In the genomic region with DNA sequence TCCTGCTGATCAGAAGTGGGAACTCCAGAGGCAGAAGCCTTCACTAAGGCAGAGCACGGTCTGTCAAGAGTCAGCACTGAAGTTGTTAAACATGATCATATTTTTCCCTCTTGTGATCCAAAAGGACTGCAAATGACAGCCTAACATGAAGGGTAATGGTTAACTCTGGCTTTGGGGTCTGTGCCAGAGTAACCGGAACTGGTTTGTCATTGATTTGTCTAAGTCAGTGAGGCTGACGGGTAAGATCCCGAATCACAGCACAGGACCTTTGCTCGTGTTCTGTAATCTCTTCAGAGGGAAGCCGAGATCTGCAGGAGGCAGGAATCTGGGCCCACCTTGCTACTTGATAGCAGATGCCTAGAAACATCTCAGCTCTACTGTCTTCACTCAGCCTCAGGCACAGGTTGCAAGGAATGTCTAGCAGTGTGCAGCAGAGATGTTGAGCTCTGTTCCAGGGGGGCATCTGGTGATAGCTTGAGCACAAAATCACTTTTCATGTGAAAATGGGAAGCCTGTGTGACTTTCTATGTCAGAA, we compare ENCODE assay signal across 11 mouse cellular contexts. TPM values are rescaled to one million over a fixed set of nuclear protein-coding genes. Genes with fewer than 3 reads are reported as not detected.
DNase-seq lines count a peak whose midpoint lies in the region; ATAC-seq and TF ChIP-seq lines count a peak whose summit lies in the region.
"Had no signal": no experiment of that assay in that cellular context is flagged by ENCODE, and none has a peak within 500 bp of the region (broad histone marks: within the 10 kb centered on the region; RNA-seq: fewer than 3 reads in every experiment).

No protein-coding gene starts in this region.

- peak; percentile 87 for DNase-seq in kidney, adult 11 months
- no peak for DNase-seq in ES-E14 (ENCODE audit: low read depth, low spot score)
- peak; percentile 79 for DNase-seq in kidney, adult 18-20 months
- no peak for DNase-seq in T-cell, adult 2 months (ENCODE audit: low spot score)
- DNase-seq in frontal cortex, adult 2 months (ENCODE audit: extremely low spot score in 1 of 2, low spot score in 1 of 2): no peak
- DNase-seq in layer of hippocampus, adult 8-10 months (ENCODE audit: low spot score in 2 of 2): no peak
- DNase-seq: cerebellum, adult 8-10 months; forebrain, postnatal 0 days had no signal

- no peaks in the 10 kb centered on the region for H3K27me3 ChIP-seq in kidney, embryonic 14.5 days (ENCODE audit: control insufficient read depth, insufficient read depth, low read length)
- H3K27me3 ChIP-seq in liver, embryonic 12.5 days (replicated peaks): no peaks in the 10 kb centered on the region

- H3K36me3 ChIP-seq in kidney, embryonic 14.5 days (ENCODE audit: control insufficient read depth, insufficient read depth, low read length): no peaks in the 10 kb centered on the region
- peaks cover 2% of the 10 kb centered on the region; the same call in 1 of the 2 replicates for H3K36me3 ChIP-seq in ES-E14 (ENCODE audit: control insufficient read depth, insufficient read depth, low read length, poor library complexity, severe bottlenecking)
- H3K36me3 ChIP-seq in liver, embryonic 12.5 days: peaks cover 7% of the 10 kb centered on the region

- H3K27ac ChIP-seq in kidney, embryonic 14.5 days (ENCODE audit: low read depth, low read length): no peak overlapping the region; the same call in 1 of the 2 replicates
- H3K27ac ChIP-seq in ES-E14 (ENCODE audit: insufficient read depth, low read depth, low read length, poor library complexity, severe bottlenecking): no peak overlapping the region
- H3K27ac ChIP-seq in liver, embryonic 12.5 days: 0 out of 2 replicates have a peak overlapping the region, but pooled peaks have one; percentile 15

- no peak for ATAC-seq in kidney, embryonic 14.5 days (ENCODE audit: low FRiP score, low TSS enrichment)
- no peak for ATAC-seq in liver, embryonic 12.5 days
- ATAC-seq: CD4-positive, CD25-positive, alpha-beta regulatory T cell, adult 4 months; forebrain, postnatal 0 days had no signal

- H3K9ac ChIP-seq in kidney, embryonic 14.5 days (ENCODE audit: low read depth, low read length): no peak overlapping the region
- H3K9ac ChIP-seq in ES-E14 (ENCODE audit: insufficient read depth, low read depth, low read length, poor library complexity, severe bottlenecking): peak overlapping the region; percentile 4; the same call in 1 of the 2 replicates
- H3K9ac ChIP-seq in liver, embryonic 12.5 days: no peak overlapping the region
- H3K9ac ChIP-seq: forebrain, postnatal 0 days had no signal

- 58% methylated on average over 6 of the region's 6 CpGs for WGBS in kidney, embryonic 14.5 days
- WGBS in liver, embryonic 12.5 days (ENCODE audit: insufficient replicate concordance): 70% methylated on average over 6 of the region's 6 CpGs

- no peak overlapping the region for H3K4me2 ChIP-seq in kidney, embryonic 14.5 days (replicated peaks; ENCODE audit: low read depth, low read length)
- peak overlapping the region; percentile 70; the same call in 1 of the 2 replicates for H3K4me2 ChIP-seq in liver, embryonic 12.5 days

- no peak overlapping the region for H3K4me3 ChIP-seq in kidney, embryonic 14.5 days (ENCODE audit: low read length)
- 0 out of 4 replicates have a peak overlapping the region, but pooled peaks of 1 of the 2 experiments have one; percentile 2 for H3K4me3 ChIP-seq in ES-E14 (ENCODE audit: insufficient read depth in 1 of 2, low read depth in 1 of 2, low read length in 2 of 2, poor library complexity in 1 of 2, severe bottlenecking in 1 of 2)
- no peak overlapping the region for H3K4me3 ChIP-seq in liver, embryonic 12.5 days

- H3K4me1 ChIP-seq in kidney, embryonic 14.5 days (ENCODE audit: control insufficient read depth, insufficient read depth, low read length): peaks cover 26% of the 10 kb centered on the region
- peaks cover 18 to 25% of the 10 kb centered on the region in 2 experiments for H3K4me1 ChIP-seq in ES-E14 (ENCODE audit: control insufficient read depth in 2 of 2, insufficient read depth in 2 of 2, low read length in 2 of 2, poor library complexity in 1 of 2)
- peaks cover 81% of the 10 kb centered on the region for H3K4me1 ChIP-seq in liver, embryonic 12.5 days

- in situ Hi-C loops in ES-E14 (cut with MboI; ENCODE audit: low sequenced_read_pairs in 2 of 2, unreplicated experiment in 2 of 2): no loop called here

- no peaks in the 10 kb centered on the region for H3K9me3 ChIP-seq in kidney, embryonic 14.5 days (ENCODE audit: control insufficient read depth, low read length)
- no peaks in the 10 kb centered on the region for H3K9me3 ChIP-seq in ES-E14 (ENCODE audit: control insufficient read depth, insufficient read depth, low read depth, low read length)
- no peaks in the 10 kb centered on the region for H3K9me3 ChIP-seq in liver, embryonic 12.5 days (replicated peaks)

TF ChIP-seq in ES-E14, 5 proteins besides CTCF, POLR2A, EP300 and RAD21:
- TF ChIP-seq CHD2 (IDR thresholded peaks at IDR 0.05; ENCODE audit: low read depth, low read length): no peak
- TF ChIP-seq ZNF384 (IDR thresholded peaks at IDR 0.05; ENCODE audit: low read depth, low read length): no peak
- no peak for TF ChIP-seq ZC3H11A (IDR thresholded peaks at IDR 0.05; ENCODE audit: borderline replicate concordance, low read depth, low read length)
- no peak for TF ChIP-seq HCFC1 (IDR thresholded peaks at IDR 0.05; ENCODE audit: borderline replicate concordance, insufficient read depth, low read length)
- no peak for TF ChIP-seq MAFK (IDR thresholded peaks at IDR 0.05; ENCODE audit: insufficient read depth, low read depth, low read length)

RNA-seq across cellular contexts. Expression of a gene that starts 2.8 kb away (rescaled TPM):
- 10.6 and 25.4 TPM in 2 replicates for polyA plus RNA-seq in kidney, embryonic 14.5 days (2014; fragmentation: Nextera tagmentation; extraction: Ambion mirVana)
- 14.8 and 18.4 TPM in 2 replicates for total RNA-seq in ES-E14 (2012; rRNA removed)
- polyA plus RNA-seq in liver, embryonic 12.5 days (2016; fragmentation: Nextera tagmentation; extraction: Ambion mirVana): 11.9 and 12.3 TPM in 2 replicates
- 24.5 and 24.7 TPM in 2 replicates for polyA plus RNA-seq in frontal cortex, adult 2 months (2012; rRNA removed)
- 10 to 100 TPM; 56.7 to 62.5 (median 59.0) TPM for total RNA-seq in layer of hippocampus, adult 8-10 months (2022)

Comparison
In these comparisons a context has a peak if more than half of its experiments do, and no peak if none do; other contexts are left out.
1. DNase-seq: peak in kidney, adult 11 months (single experiment) and kidney, adult 18-20 months (single experiment); none in ES-E14 (single experiment), T-cell, adult 2 months (single experiment), frontal cortex, adult 2 months (0 of 2) and layer of hippocampus, adult 8-10 months (0 of 2).